Mouse (Mus musculus) C2C12 (cell line): ENCODE measurements around the gene Smco2. TPM values are rescaled to one million over a fixed set of nuclear protein-coding genes. Genes with fewer than 3 reads are reported as not detected.
A peak's percentile ranks its signal among the peaks of the same experiment; 100 is the strongest.

Experiments used
- H3K27me3 ChIP-seq: one replicate; pipeline ENCODE4 v1.6.1; 2011; ENCODE audit not compliant: control insufficient read depth, insufficient read depth, insufficient read length
- H3K36me3 ChIP-seq: one replicate; pipeline ENCODE4 v1.6.1; 2011; ENCODE audit not compliant: control insufficient read depth, insufficient read depth
- H3K4me3 ChIP-seq: one replicate; pipeline ENCODE4 v1.5.1; 2011; ENCODE audit warnings: mild to moderate bottlenecking, control low read depth; ENCODE audit not compliant: poor library complexity, insufficient read depth, severe bottlenecking
- H3K79me2 ChIP-seq: one replicate; pipeline ENCODE4 v1.6.1; 2011; ENCODE audit not compliant: control insufficient read depth, insufficient read depth
- H3K79me3 ChIP-seq: one replicate; pipeline ENCODE4 v1.6.1; 2011; ENCODE audit warnings: low read depth, control low read depth
- H3ac ChIP-seq: one replicate; pipeline ENCODE3; 2011; ENCODE audit warnings: low read depth; ENCODE audit not compliant: control insufficient read depth, insufficient read length
- CEBPB ChIP-seq: IDR thresholded peaks from one replicate; pipeline ENCODE4 v1.6.1; 2011; ENCODE audit warnings: low read depth, mild to moderate bottlenecking, control low read depth, moderate library complexity
- CTCF ChIP-seq: IDR thresholded peaks from one replicate; pipeline ENCODE4 v1.5.1; 2011; ENCODE audit not compliant: control insufficient read depth, insufficient read depth, insufficient read length
- FOSL1 ChIP-seq: IDR thresholded peaks from one replicate; pipeline ENCODE4 v1.8.0; 2011; ENCODE audit warnings: mild to moderate bottlenecking, low read length; ENCODE audit not compliant: poor library complexity, insufficient read depth, severe bottlenecking
- MAX ChIP-seq: IDR thresholded peaks from one replicate; pipeline ENCODE4 v1.6.1; 2011; ENCODE audit warnings: mild to moderate bottlenecking, control low read depth
- MYOD1 ChIP-seq: IDR thresholded peaks from one replicate; pipeline ENCODE4 v1.6.1; 2011; ENCODE audit warnings: low read depth; ENCODE audit not compliant: control insufficient read depth, insufficient read length
- MYOG ChIP-seq: IDR thresholded peaks from one replicate; pipeline ENCODE4 v1.6.1; 2011; ENCODE audit not compliant: control insufficient read depth, insufficient read length; ENCODE audit errors: extremely low read depth
- USF1 ChIP-seq: IDR thresholded peaks from one replicate; pipeline ENCODE4 v1.6.1; 2011; ENCODE audit warnings: low read depth, mild to moderate bottlenecking, control low read depth, moderate library complexity
- polyA plus RNA-seq: library from polyadenylated mRNA; unstranded; fragments of >200 nt; fragmentation: generic; extraction: Trizol; gene quantifications from one replicate; pipeline ENCODE4 v1.2.1, GENCODE M21; 2012; ENCODE audit warnings: missing spikeins

Smco2 gene
- polyA plus RNA-seq, 1 experiment: not detected

GRCm38 (mm10) chr6:146887958-146888659 is 38.2 kb downstream of the Smco2 start, which contains the start of gene Ppfibp1:
Gene Ppfibp1 (plus strand): TSS chr6:146888487.
- peaks cover 45% of the 10 kb centered on the region for H3K79me3 ChIP-seq
- peak within 1 kb of the TSS; percentile 88 for H3ac ChIP-seq
- peak within 1 kb of the TSS; percentile 60 for H3K4me3 ChIP-seq
- peaks cover 48% of the 10 kb centered on the region for H3K79me2 ChIP-seq
- H3K27me3 ChIP-seq: no peaks in the 10 kb centered on the region
- peaks cover 15% of the 10 kb centered on the region for H3K36me3 ChIP-seq
- peak; percentile 75 for TF ChIP-seq MAX
- no peak for TF ChIP-seq CEBPB

- TF ChIP-seq MYOD1 (no peak), CEBPB (no peak), FOSL1 (no peak), MYOG (no peak), CTCF (no peak), USF1 (no peak), MAX (no peak)
- Histone ChIP-seq H3K4me3 (peak overlapping the region; percentile 60), H3K27me3 (no peaks in the 10 kb centered on the region), H3K79me2 (peaks cover 56% of the 10 kb centered on the region), H3K79me3 (peaks cover 52% of the 10 kb centered on the region), H3ac (peak overlapping the region; percentile 88), H3K36me3 (peaks cover 23% of the 10 kb centered on the region)
These were observed 39.0 kb downstream of the Smco2 start for GRCm38 (mm10) chr6:146888660-146889490.

GRCm38 (mm10) chr6:146890215-146890614 is 40.3 kb downstream of the Smco2 start:
- Histone ChIP-seq H3K27me3 (no peaks in the 10 kb centered on the region), H3K4me3 (peak overlapping the region; percentile 60)

GRCm38 (mm10) chr6:146890633-146891032 is 40.7 kb downstream of the Smco2 start:
- H3K79me3 ChIP-seq: peaks cover 64% of the 10 kb centered on the region
- H3K79me2 ChIP-seq: peaks cover 71% of the 10 kb centered on the region
- no peak for TF ChIP-seq MYOD1
- no peak for TF ChIP-seq USF1
- TF ChIP-seq MYOG: no peak
- TF ChIP-seq CEBPB: no peak
- TF ChIP-seq MAX: no peak
- no peak for TF ChIP-seq FOSL1
- no peak for TF ChIP-seq CTCF
- peak overlapping the region; percentile 60 for H3K4me3 ChIP-seq
- peaks cover 31% of the 10 kb centered on the region for H3K36me3 ChIP-seq
- H3K27me3 ChIP-seq: no peaks in the 10 kb centered on the region
- H3ac ChIP-seq: peak overlapping the region; percentile 3

More at GRCm38 (mm10) chr6:146890215-146890614, 40.3 kb downstream of the Smco2 start:
- Histone ChIP-seq H3K79me3 (peaks cover 62% of the 10 kb centered on the region), H3K79me2 (peaks cover 67% of the 10 kb centered on the region), H3K36me3 (peaks cover 31% of the 10 kb centered on the region), H3ac (peak overlapping the region; percentile 67)
- TF ChIP-seq MAX (no peak), USF1 (no peak), CEBPB (no peak), MYOD1 (no peak), CTCF (no peak), FOSL1 (no peak), MYOG (no peak)

GRCm38 (mm10) chr6:146893890-146894289 is 44.0 kb downstream of the Smco2 start:
- Histone ChIP-seq H3K27me3 (no peaks in the 10 kb centered on the region), H3K36me3 (peaks cover 38% of the 10 kb centered on the region), H3ac (no peak overlapping the region), H3K4me3 (no peak overlapping the region), H3K79me3 (peaks cover 93% of the 10 kb centered on the region), H3K79me2 (peaks cover 98% of the 10 kb centered on the region)
- no peak for TF ChIP-seq MYOG
- peak; percentile 37 for TF ChIP-seq MAX

- peaks cover 98% of the 10 kb centered on the region for H3K79me2 ChIP-seq
- peaks cover 30% of the 10 kb centered on the region for H3K36me3 ChIP-seq
- no peak overlapping the region for H3ac ChIP-seq
- peaks cover 90% of the 10 kb centered on the region for H3K79me3 ChIP-seq
- no peak for TF ChIP-seq USF1
- TF ChIP-seq MYOG: no peak
- no peak for TF ChIP-seq MAX
- no peak for TF ChIP-seq CTCF
- no peak for TF ChIP-seq CEBPB
- TF ChIP-seq MYOD1: no peak
- no peaks in the 10 kb centered on the region for H3K27me3 ChIP-seq
- H3K4me3 ChIP-seq: no peak overlapping the region
These were observed 48.8 kb downstream of the Smco2 start for GRCm38 (mm10) chr6:146898709-146899108.
